Mouse (Mus musculus) embryo, embryonic 11 days (tissue): ENCODE measurements around the gene Cdc34.

ENCODE experiments used
- DNase-seq: peaks from one replicate; pipeline ENCODE4 v3.0.0-alpha.2; 2015

Cdc34 gene

GRCm38 (mm10) chr10:79671396-79672087 is 10.5 kb upstream of the Cdc34 start:
- DNase-seq: no peak

GRCm38 (mm10) chr10:79672088-79672455 is 9.9 kb upstream of the Cdc34 start:
- no peak for DNase-seq

GRCm38 (mm10) chr10:79673054-79673453 is 8.9 kb upstream of the Cdc34 start:
- no peak for DNase-seq

GRCm38 (mm10) chr10:79675346-79676035 is 6.5 kb upstream of the Cdc34 start:
- no peak for DNase-seq

GRCm38 (mm10) chr10:79680606-79681495 is 1.1 kb upstream of the Cdc34 start:
- DNase-seq: no peak

- no peak for DNase-seq
Measured at GRCm38 (mm10) chr10:79682551-79682915, 538 bp downstream of the Cdc34 start.

GRCm38 (mm10) chr10:79682916-79683582 is 1.1 kb downstream of the Cdc34 start:
- DNase-seq: peak; percentile 70

GRCm38 (mm10) chr10:79683726-79684640 is 2.0 kb downstream of the Cdc34 start:
- no peak for DNase-seq

- DNase-seq: no peak
Measured at GRCm38 (mm10) chr10:79684770-79685600, 3.0 kb downstream of the Cdc34 start.

- DNase-seq: no peak
Measured at GRCm38 (mm10) chr10:79686219-79686618, 4.2 kb downstream of the Cdc34 start.

GRCm38 (mm10) chr10:79686691-79687090 is 4.7 kb downstream of the Cdc34 start:
- DNase-seq: no peak

- DNase-seq: no peak
Measured at GRCm38 (mm10) chr10:79687513-79687912, 5.5 kb downstream of the Cdc34 start.

GRCm38 (mm10) chr10:79688720-79689119 is 6.7 kb downstream of the Cdc34 start, which contains the start of gene Gzmm:
TSS of gene Gzmm (plus strand) at chr10:79689020.
- no peak for DNase-seq

- no peak for DNase-seq
Measured at GRCm38 (mm10) chr10:79689178-79689577, 7.2 kb downstream of the Cdc34 start.

- no peak for DNase-seq
Measured at GRCm38 (mm10) chr10:79691986-79692548, 10.1 kb downstream of the Cdc34 start.

- no peak for DNase-seq
Measured at GRCm38 (mm10) chr10:79693580-79694378, 11.8 kb downstream of the Cdc34 start.

GRCm38 (mm10) chr10:79694379-79694655 is 12.3 kb downstream of the Cdc34 start:
- DNase-seq: no peak

- peak; percentile 80 for DNase-seq
Measured at GRCm38 (mm10) chr10:79695231-79696128, 13.5 kb downstream of the Cdc34 start.

GRCm38 (mm10) chr10:79696129-79696651 is 14.2 kb downstream of the Cdc34 start:
- DNase-seq: no peak
